Mouse (Mus musculus): ENCODE results near the gene Ttc24.

Gene Ttc24

GRCm38 (mm10) chr3:88078204-88078603 lies at the start of gene Ttc24:
TSS of gene Ttc24 (minus strand) at chr3:88078304.
- DNase-seq (ENCODE audit: low spot score in 2 of 2): no peak

DNA sequence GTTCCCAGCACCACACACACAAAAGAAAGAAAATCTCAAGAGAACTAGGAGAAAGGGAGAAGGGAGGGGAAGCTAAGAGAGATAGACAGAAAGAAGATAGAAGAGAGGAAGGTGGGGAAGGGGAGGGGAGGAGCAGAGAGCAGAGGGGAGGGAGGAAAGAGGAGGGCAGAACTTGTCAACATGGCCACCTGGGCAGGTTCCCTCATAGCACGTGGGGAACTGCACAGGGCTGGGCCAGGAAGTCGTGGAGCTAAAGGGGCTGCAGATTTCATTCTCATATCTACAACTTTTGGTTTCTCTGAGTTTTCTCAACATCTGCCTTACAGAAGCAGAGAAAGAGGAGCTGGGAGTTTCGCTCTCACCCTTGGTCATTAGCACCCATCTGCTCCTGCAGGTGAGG lies 49.5 kb upstream of the Ttc24 start:
- no peak for DNase-seq (ENCODE audit: low spot score in 2 of 2)

DNA sequence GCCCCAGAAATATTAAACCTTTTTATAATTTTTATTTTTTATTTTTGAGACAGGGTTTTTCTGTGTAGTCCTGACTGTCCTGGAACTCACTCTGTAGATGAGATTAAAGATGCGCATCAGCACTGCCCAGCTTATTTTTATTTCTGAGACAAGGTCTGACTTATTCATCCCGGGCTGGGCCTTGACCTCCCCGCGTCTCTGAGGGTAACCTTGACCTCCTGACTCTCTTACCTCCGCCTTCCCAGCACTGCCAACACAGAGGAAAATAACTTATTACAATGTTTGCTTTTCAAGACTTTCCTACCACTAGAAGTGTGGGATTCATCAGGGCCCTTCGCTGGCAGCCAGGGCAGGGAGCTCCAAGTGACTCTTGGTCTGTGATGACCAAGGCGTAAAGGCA lies 48.1 kb upstream of the Ttc24 start:
- no peak for DNase-seq (ENCODE audit: low spot score in 2 of 2)

- DNase-seq (ENCODE audit: low spot score in 2 of 2): no peak
These were observed 47.1 kb upstream of the Ttc24 start for GRCm38 (mm10) chr3:88125195-88125594.

DNA sequence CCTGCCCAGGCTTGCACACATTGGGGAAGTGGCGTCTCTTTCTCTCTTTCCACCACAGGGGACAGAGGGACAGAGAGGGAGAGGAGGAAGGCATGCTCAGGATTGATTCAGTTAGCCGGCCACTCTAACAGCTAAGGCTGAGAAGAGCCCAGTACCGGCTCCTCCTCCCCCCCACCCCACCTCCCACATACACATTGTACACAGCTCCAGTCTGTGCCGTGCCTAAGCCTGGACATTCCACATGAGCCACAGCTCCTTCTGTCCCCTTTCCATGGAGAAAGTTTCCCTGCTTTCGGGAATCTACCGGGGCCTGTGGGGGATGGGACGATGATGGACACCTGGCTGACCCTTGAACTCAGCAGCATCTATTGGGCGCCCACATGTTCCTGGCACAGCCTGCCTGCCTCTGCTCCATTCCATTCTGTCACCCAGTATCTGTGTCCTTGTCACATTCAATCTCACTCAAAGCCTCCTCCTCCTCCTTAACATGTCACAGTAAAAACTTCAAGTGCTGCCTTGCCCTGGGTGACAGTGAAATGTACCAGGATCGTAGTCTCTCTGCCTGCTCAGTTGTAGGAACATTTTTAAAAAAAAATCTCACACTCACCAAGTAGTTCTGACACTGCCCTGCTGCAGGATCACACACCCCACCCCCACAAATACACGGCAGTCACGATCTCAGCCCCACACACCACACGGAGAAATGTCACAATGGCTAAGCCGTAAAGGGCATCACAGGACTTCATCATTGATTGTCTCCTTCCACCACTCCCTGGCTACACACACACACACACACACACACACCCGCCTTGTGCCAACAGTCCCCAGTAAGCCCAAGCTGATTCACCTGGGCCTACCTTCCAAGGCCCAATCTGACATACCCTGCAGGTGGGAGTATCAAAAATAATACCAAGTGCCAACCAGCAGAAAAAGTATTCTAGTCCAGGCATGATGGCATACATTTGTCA lies 43.3 kb upstream of the Ttc24 start:
- DNase-seq (ENCODE audit: low spot score in 2 of 2): no peak

DNA sequence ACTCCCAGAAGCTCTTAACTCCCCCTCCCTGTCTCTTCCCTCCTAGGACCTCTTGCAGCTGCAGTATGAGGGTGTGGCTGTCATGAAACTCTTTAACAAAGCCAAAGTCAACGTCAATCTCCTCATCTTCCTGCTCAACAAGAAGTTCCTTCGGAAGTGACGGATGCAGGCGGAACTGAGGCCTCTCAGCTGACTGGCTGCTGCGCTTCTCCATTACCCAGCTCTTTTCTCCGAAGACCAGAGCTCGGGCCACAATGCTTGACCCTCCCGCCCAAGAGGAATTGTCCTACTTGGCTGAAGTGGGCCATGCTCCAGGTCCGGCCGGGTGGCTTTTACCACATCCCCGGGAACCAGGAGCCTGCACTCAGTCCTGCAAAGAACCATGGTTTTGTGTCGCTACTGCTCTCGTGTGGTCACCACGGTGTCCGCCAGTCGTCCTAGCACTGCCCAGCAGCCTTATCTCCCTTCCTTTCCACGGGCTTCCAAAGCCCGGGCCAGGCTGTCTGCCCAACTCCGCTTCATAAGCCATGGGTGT lies 42.1 kb upstream of the Ttc24 start:
- DNase-seq (ENCODE audit: low spot score in 2 of 2): no peak

GRCm38 (mm10) chr3:88114396-88114795 lies 36.3 kb upstream of the Ttc24 start:
- DNase-seq (ENCODE audit: low spot score in 2 of 2): no peak

DNA sequence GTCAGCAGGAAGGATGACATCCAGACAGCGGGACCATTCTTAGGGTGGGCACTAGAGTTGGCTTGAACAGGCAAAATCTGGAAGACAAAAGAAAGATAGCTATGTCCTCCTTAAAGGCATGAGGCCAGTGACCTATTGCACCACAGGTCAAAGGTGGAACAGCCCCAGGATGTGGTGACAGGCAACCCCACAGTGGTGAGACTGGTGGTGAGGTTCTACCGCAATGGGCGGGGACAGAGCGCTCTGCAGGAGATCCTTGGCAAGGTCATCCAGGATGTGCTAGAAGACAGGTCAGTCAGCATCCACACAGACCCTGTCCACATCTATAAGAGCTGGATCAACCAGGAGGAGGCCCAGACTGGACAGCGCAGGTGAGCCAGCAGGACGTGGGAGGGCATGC lies 31.0 kb upstream of the Ttc24 start:
- no peak for DNase-seq (ENCODE audit: low spot score in 2 of 2)

- no peak for DNase-seq (ENCODE audit: low spot score in 2 of 2)
These were observed 28.0 kb upstream of the Ttc24 start for GRCm38 (mm10) chr3:88106126-88106525.

GRCm38 (mm10) chr3:88102611-88103010 lies 24.5 kb upstream of the Ttc24 start:
- DNase-seq (ENCODE audit: low spot score in 2 of 2): no peak

GRCm38 (mm10) chr3:88102196-88102595 lies 24.1 kb upstream of the Ttc24 start:
- DNase-seq (ENCODE audit: low spot score in 2 of 2): no peak

DNA sequence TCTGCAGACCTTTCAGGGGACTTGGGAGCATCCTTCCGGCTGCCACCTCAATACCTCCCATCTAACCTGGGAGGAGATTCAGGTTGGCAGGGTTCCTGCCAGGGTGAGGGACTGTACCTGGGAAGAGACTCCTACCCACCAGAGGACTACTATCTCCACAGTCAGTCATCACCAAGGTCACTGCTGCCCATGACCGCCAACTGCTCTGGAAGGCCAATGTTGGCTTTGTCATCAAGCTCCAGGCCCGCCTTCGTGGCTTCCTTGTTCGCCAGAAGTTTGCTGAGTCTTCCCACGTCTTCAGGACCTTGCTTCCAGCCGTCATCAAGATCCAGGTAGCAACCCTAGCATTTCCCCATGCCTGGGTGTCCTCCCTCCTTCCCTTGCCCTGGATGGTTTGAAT lies 23.6 kb upstream of the Ttc24 start:
- no peak for DNase-seq (ENCODE audit: low spot score in 2 of 2)

DNA sequence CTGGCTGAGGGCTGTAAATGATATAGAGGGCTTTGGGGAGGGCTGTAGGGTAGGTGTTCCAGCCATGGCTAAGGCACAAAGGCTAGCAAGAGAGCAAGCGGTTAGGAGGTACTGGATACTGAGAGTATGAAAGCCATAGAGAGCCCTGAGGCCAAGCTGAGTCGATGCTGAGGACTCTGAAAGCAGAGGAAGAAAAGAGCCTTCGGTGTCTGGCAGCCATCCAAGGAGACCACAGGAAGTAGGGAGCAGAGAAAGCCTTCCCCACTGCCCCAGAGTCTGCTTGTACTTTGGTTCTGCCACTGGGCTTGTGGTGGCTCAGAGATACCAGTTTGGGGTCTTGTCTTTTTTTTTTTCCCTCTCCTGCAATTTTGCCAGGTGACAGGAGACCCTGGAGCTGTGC lies 22.1 kb upstream of the Ttc24 start:
- no peak for DNase-seq (ENCODE audit: low spot score in 2 of 2)

DNA sequence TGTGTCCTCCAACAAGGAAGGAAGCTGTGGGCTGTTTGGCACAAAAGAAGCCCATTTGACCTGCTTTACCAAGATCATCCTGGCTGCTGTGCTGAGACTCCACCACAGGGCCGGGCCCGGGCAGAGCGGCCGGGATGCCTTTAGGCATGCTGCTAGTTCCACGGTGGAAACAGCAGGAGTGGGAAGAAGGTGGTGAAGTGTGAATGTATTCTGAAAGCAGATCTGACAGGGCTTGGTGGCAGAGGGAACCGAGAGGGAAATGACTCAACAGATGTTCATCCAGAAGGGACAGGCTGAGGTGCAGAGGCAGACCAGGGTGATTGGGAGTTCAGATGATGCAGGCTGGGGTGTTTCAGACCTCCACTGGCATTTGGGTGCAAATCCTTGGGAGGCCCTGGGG lies 19.6 kb upstream of the Ttc24 start:
- DNase-seq (ENCODE audit: low spot score in 2 of 2): no peak

- no peak for DNase-seq (ENCODE audit: low spot score in 2 of 2)
These were observed 16.0 kb upstream of the Ttc24 start for GRCm38 (mm10) chr3:88094126-88094525.

DNA sequence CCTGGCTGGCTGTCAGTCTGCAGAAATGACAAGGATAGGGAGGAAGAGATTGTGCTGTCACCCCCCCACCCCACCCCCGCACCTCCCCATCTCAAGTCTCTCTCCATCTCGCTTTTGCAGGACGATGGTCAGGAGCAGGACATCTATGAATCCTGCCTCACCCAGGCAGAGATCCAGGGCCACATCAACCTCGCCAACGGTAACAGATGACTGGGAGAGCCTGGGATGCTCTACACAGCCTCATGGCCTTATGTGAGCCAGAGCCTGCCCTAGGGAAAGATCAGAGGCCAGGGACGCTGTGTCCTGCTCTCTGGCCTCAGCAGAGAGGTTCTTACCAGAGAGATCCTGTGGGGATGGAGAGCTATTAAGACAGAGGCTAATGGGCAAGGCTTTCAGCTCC lies 12.5 kb upstream of the Ttc24 start:
- DNase-seq (ENCODE audit: low spot score in 2 of 2): no peak

DNA sequence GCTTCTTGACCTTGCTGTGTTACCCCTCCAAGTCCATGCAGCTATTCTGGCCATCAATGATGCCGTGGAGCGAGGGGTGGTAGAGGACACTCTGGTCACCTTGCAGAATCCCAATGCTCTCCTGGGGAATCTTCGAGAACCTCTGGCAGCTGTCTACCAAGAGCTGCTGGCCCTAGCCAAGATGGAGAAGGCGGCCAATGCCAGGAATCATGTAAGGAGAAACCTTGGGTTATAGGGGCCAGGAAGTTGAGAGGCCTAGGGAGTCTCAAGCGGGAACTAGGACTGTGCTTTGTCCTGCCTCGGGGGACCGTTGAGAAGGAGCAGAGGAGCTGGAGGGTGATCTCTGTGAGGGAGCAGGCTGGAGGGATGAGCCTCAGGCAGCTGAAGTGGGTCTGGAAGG lies 12.0 kb upstream of the Ttc24 start:
- no peak for DNase-seq (ENCODE audit: low spot score in 2 of 2)

- no peak for DNase-seq (ENCODE audit: low spot score in 2 of 2)
These were observed 9.6 kb upstream of the Ttc24 start for GRCm38 (mm10) chr3:88087688-88088087.

DNA sequence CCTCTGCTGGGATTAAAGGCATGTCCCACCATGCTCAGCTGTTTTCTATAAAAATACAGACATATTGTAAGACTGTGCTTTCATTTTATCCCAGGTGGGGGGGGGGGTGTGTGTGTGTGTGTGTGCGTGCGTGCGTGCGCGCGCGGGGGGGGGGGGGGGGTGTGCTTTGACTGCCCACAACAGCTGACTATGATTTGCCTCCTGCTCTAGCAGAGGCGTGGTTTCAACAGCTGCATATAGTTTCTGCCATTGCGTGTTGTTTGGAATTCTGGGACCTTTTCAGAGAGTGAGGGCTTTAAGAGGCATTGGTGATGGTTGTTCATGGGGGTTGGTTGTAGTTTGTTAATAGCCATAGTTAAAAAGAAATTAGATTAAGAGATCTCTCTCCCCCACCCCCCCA lies 7.4 kb upstream of the Ttc24 start:
- DNase-seq (ENCODE audit: low spot score in 2 of 2): no peak

- DNase-seq (ENCODE audit: low spot score in 2 of 2): no peak
These were observed 5.9 kb upstream of the Ttc24 start for GRCm38 (mm10) chr3:88084001-88084400.

GRCm38 (mm10) chr3:88082663-88083062 lies 4.6 kb upstream of the Ttc24 start:
- no peak for DNase-seq (ENCODE audit: low spot score in 2 of 2)

DNA sequence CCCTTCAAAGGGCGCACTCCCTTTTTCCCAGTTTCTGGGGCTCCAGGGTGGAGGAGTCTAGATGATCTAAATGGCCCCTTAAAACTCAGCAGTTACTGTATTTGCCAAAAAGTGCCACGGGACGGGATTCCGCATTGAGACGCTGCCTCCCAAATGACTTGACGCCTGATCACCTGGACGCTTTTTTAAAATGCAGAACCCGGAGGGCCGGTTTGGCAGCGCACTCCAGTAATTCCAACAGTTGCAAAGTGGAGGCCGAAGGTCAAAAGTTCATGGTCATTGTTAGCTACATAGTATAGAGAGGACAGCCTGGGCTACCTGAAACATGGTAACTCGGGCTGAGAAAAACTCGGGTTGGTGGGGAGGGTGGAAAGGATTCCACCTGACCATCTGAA lies 4.1 kb upstream of the Ttc24 start:
- DNase-seq (ENCODE audit: low spot score in 2 of 2): no peak

Measured in cerebellum, postnatal 4 days (tissue).